Mouse (Mus musculus) neutrophil, adult 83 days (primary cell): ENCODE results near the gene Gabrd. TPM values are rescaled to one million over a fixed set of nuclear protein-coding genes. Genes with fewer than 3 reads are reported as not detected.

ENCODE experiments used
- total RNA-seq, 2 experiments: library from RNA; stranded (reverse); gene quantifications; one replicate each; pipeline ENCODE4 v1.2.4; 2023

Gabrd gene
- not detected for total RNA-seq

DNA sequence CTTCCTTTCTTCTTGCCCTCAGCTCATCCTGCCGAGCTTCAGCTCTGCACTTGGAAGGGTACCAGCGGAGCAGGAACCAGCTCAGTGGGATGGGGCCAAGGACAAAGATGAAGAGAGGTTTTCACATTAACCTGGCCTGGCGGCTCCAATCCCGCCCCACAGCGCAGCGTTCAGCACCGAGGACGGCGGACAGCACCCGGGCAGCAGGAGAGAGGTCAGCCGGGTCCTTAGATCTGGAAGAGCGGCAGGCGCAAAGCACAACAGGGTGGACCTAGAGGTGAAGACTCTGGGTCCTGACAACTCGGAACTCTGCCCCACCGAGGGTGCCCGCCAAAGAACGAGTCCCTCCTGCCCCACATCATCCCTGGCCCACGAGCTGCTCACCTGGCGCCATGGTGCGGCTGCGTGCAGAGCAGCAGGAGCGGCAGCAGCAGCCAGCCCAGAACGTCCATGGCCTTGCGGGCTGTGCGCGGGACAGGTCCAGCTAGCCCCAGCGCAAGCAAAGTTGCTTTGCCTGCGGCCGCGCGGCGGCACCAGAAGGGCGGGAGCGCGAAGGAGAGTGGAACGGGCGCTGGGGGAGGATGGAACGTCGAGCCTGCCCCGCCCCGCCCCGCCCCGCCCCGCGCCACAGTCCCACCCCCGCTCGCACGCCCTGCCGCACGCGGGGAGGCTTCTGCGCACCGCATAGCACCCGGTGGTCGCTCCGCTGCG is at the start of gene Gabrd:
Gene Gabrd (minus strand): TSS at position 602 of the 711 bp plus-strand sequence.

DNA sequence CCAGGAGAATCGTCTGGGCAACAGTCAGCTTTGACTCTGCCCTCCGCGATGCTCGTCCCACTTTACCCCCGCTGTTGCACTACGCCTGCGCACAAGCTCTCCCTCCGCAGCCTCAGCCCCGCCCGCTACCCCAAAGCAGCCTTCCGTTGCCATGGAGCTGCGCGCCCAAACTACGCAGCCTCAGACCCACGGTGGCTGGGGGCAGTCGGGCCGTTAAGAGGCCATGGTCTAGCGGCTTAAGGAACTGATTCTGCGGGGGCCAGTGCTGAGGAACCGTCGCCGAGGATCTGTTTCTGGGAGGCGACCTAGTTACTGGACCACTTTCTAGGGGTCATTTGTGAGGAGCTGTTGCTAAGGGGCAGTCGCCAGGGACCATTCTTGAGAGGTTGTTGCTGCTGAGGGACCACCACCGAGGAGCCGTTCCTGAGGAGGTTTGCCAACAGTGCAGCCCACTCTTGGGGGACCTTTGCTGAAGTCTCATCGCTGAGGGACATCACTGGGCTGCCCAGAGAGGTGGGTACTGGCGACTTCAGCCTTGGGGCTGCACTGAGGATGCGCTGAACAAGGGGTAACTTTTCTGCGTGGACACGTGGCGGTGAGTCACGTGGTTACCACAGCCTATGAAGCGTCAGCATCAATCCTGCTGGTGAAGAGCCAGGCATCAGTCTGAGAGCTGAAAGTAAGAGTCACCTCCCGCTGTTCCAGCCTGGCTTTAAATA is 11.3 kb upstream of the Gabrd start, which contains the start of gene Cfap74:
Gene Cfap74 (plus strand): TSS at position 133 of the 719 bp plus-strand sequence.

DNA sequence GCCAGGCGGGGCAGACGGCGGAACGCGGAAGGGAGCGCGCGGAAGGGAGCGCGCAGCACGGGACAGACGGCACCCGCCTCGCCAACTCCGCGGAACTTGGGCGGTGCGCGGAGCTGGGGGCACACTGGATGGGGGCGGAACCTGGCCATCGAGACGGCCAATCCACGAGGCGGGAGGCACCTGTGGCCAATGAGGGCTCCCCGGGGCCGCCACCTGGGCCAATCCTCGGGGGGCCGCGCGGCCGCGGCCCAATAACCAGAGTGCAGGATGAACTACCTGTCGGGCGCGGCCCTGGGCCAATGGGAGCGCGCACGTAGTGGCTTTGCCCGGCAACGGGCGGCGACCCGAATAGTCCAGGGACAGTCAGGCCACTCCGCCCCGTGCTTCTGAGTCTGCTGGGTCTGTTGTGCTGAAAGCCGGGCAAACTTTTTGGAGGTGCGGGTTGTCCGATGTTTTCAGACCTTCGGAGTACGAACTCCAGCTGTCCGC is 36.6 kb downstream of the Gabrd start, which contains the start of gene Prkcz:
Gene Prkcz (minus strand): TSS at position 59 of the 489 bp plus-strand sequence.

Other genes starting within 250 kb of the Gabrd start
- 10 to 100 TPM; 30.8 to 31.8 TPM for gene Ski, start 175.5 kb downstream of the Gabrd start, total RNA-seq
- 10 to 100 TPM; 30.7 to 35.7 TPM for gene Faap20, start 148.3 kb downstream of the Gabrd start, total RNA-seq
- under 1 TPM; 0.28 to 0.79 TPM for gene Prkcz, start 36.8 kb downstream of the Gabrd start, total RNA-seq
- under 1 TPM; 0.48 to 0.55 TPM for gene Cfap74, start 11.1 kb upstream of the Gabrd start, total RNA-seq
- not detected for gene Tmem52, start 71.0 kb upstream of the Gabrd start, total RNA-seq
- 100 to 1,000 TPM; 248 to 278 TPM for gene Gnb1, start 93.2 kb upstream of the Gabrd start, total RNA-seq
- gene Nadk, start 164.3 kb upstream of the Gabrd start, total RNA-seq: 100 to 1,000 TPM; 330 to 334 TPM
- 10 to 100 TPM; 16.7 to 17.2 TPM for gene Slc35e2, start 203.3 kb upstream of the Gabrd start, total RNA-seq
- gene Cdk11b, start 226.7 kb upstream of the Gabrd start, total RNA-seq: 100 to 1,000 TPM; 112 to 122 TPM
- not detected for gene Gm10563, start 247.3 kb upstream of the Gabrd start, total RNA-seq